Mouse (Mus musculus): Measurements from ENCODE around the gene Fut4. TPM values are rescaled to one million over a fixed set of nuclear protein-coding genes. Genes with fewer than 3 reads are reported as not detected.
"Not testable (repeated sequence)": the region's sequence is repeated elsewhere in the genome, so short reads cannot be mapped to it uniquely, and the experiment has no call there.

Fut4 gene
- polyA plus RNA-seq, 1 experiment from 2014 or later, result 1.7 TPM

DNA sequence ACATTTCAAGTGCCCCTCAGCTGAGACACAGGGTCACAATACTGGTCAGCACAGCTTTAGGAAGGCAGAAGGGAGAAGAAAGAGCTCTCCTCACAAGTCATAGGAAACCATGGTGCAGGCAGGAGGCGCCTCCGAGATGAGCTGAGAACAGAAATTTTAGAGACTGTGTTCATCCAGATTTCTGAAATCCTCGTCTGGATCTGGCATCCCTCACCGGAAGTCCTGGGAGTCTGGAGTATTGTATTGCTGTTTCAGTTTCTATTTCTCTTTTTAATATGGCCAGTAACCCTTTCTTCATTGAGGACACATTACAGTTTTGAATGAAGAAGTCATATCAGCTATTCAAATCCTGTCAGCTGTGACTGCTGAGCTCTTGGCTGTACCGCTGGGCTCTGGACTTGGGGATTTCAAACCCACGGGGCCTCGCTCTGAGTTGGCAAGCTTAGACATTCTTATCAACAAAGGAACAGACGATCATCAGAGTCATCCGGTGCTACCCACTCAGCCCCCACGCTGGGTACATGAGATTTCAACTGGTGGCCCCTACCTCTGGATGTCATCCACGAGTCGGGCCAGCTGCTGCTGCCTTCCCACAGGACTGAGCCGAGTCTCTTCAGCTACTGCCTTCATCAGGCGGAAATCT, 34.4 kb downstream of the Fut4 start:
- Histone ChIP-seq H3K9me3 (ENCODE audit: control insufficient read depth, low read length) (no peaks in the 10 kb centered on the region), H3K4me2 (no peak overlapping the region), H3K4me3 (ENCODE audit: low read depth, low read length) (no peak overlapping the region), H3K9ac (ENCODE audit: low read depth, low read length) (no peak overlapping the region), H3K27ac (ENCODE audit: low read depth, low read length) (no peak overlapping the region), H3K27me3 (replicated peaks; ENCODE audit: control insufficient read depth, insufficient read depth, low read length) (no peaks in the 10 kb centered on the region), H3K4me1 (replicated peaks; ENCODE audit: control insufficient read depth, insufficient read depth, low read length) (no peaks in the 10 kb centered on the region), H3K36me3 (ENCODE audit: control insufficient read depth, insufficient read depth, low read length) (no peaks in the 10 kb centered on the region)
- WGBS, result 47% methylated on average over 14 of the region's 14 CpGs
- DNase-seq (ENCODE audit: low spot score) (no peak), ATAC-seq (replicated peaks; ENCODE audit: low FRiP score) (no peak)

- H3K4me2 ChIP-seq, result no peak overlapping the region
- H3K27me3 ChIP-seq (replicated peaks; ENCODE audit: control insufficient read depth, insufficient read depth, low read length), result no peaks in the 10 kb centered on the region
- H3K4me1 ChIP-seq (replicated peaks; ENCODE audit: control insufficient read depth, insufficient read depth, low read length), result no peaks in the 10 kb centered on the region
- no peak overlapping the region for H3K4me3 ChIP-seq (ENCODE audit: low read depth, low read length)
- ATAC-seq (replicated peaks; ENCODE audit: low FRiP score) (no peak), DNase-seq (ENCODE audit: low spot score) (no peak)
- no peak overlapping the region for H3K27ac ChIP-seq (ENCODE audit: low read depth, low read length)
- H3K9ac ChIP-seq (ENCODE audit: low read depth, low read length), result no peak overlapping the region
- H3K36me3 ChIP-seq (ENCODE audit: control insufficient read depth, insufficient read depth, low read length), result no peaks in the 10 kb centered on the region
- WGBS, result 91% methylated on average over 15 of the region's 15 CpGs
- H3K9me3 ChIP-seq (ENCODE audit: control insufficient read depth, low read length), result no peaks in the 10 kb centered on the region
Observed at GRCm38 (mm10) chr9:14715258-14715657, 36.9 kb downstream of the Fut4 start.

DNA sequence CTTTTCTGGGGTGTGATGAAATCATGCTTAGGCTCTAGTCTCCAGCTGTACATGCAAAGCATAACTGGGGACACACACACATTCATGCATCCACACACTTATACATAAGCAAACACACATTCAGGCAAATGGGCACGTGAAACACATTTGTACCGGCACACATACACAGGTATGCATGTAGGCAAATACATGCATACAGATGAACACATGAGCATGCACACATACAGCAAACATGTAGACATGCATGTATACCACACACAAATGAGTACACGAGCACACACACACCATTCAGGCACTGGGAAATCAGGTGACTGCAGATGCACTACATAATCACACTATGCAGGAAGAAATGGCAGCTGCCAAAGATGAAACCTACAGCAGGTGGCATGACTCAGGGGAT, 41.3 kb downstream of the Fut4 start:
- 77% methylated on average over 3 of the region's 3 CpGs for WGBS
- H3K27me3 ChIP-seq (replicated peaks; ENCODE audit: control insufficient read depth, insufficient read depth, low read length), result no peaks in the 10 kb centered on the region
- ATAC-seq (replicated peaks; ENCODE audit: low FRiP score) (no peak), DNase-seq (ENCODE audit: low spot score) (no peak)
- no peaks in the 10 kb centered on the region for H3K36me3 ChIP-seq (ENCODE audit: control insufficient read depth, insufficient read depth, low read length)
- H3K4me1 ChIP-seq (replicated peaks; ENCODE audit: control insufficient read depth, insufficient read depth, low read length), result no peaks in the 10 kb centered on the region
- no peak overlapping the region for H3K4me3 ChIP-seq (ENCODE audit: low read depth, low read length)
- no peaks in the 10 kb centered on the region for H3K9me3 ChIP-seq (ENCODE audit: control insufficient read depth, low read length)
- no peak overlapping the region for H3K9ac ChIP-seq (ENCODE audit: low read depth, low read length)
- H3K27ac ChIP-seq (ENCODE audit: low read depth, low read length), result no peak overlapping the region
- no peak overlapping the region for H3K4me2 ChIP-seq

DNA sequence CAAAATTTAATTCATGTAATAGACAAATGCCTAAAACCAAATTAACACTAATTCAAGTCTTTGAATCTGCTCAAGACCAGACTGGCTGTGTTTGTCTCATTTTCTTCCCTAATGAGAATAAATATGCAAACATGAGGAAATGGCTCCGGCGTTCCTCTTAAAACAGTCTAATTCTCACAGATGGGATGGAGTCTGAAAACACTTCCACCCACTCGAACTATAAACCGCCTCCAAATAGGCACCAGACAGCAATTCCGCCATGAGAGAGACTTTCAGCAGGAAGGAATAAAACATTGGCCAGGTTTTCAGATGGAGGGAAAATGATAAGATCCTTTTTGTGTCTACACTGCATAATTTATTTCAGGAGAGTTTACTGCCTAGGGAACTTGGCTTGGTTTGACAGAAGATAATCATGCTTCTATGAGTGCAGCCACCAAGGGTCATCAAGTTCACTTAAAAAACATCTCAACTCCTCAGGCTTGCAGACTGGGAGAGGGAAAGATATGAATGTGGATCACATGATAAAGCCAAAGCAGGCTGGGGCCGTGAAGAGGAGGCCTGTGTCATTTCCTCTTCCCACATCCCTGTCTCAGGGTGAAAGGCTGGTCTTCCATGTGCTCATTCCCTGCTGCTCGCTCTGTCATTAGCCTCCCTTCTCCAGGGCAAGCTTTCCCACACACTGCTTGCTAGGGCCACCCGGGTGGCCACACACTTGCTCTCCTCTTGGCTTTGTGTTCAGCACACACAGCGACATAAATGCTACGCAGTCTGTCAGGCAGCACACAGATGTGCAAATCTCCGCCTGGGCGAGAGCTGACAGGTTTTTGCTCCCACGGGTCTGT, 46.7 kb downstream of the Fut4 start:
- 67% methylated on average over 13 of the region's 13 CpGs for WGBS

GRCm38 (mm10) chr9:14700795-14701194, 51.4 kb downstream of the Fut4 start:
- WGBS, result 75% methylated on average over 1 of the region's 1 CpGs
- not testable (repeated sequence) for H3K27ac ChIP-seq (ENCODE audit: low read depth, low read length); H3K4me1 ChIP-seq (replicated peaks; ENCODE audit: control insufficient read depth, insufficient read depth, low read length); H3K4me2 ChIP-seq; DNase-seq (ENCODE audit: low spot score); H3K27me3 ChIP-seq (replicated peaks; ENCODE audit: control insufficient read depth, insufficient read depth, low read length); H3K36me3 ChIP-seq (ENCODE audit: control insufficient read depth, insufficient read depth, low read length); H3K9ac ChIP-seq (ENCODE audit: low read depth, low read length); ATAC-seq (replicated peaks; ENCODE audit: low FRiP score); H3K9me3 ChIP-seq (ENCODE audit: control insufficient read depth, low read length); H3K4me3 ChIP-seq (ENCODE audit: low read depth, low read length)

More for the DNA sequence above, 46.7 kb downstream of the Fut4 start:
- Histone ChIP-seq H3K36me3 (ENCODE audit: control insufficient read depth, insufficient read depth, low read length) (no peaks in the 10 kb centered on the region), H3K9me3 (ENCODE audit: control insufficient read depth, low read length) (no peaks in the 10 kb centered on the region), H3K9ac (ENCODE audit: low read depth, low read length) (no peak overlapping the region), H3K27me3 (replicated peaks; ENCODE audit: control insufficient read depth, insufficient read depth, low read length) (no peaks in the 10 kb centered on the region), H3K4me2 (no peak overlapping the region), H3K4me3 (ENCODE audit: low read depth, low read length) (no peak overlapping the region), H3K27ac (ENCODE audit: low read depth, low read length) (no peak overlapping the region), H3K4me1 (replicated peaks; ENCODE audit: control insufficient read depth, insufficient read depth, low read length) (0 out of 2 replicates have a peak, but pooled peaks cover 2% of the 10 kb centered on the region)
- no peak for DNase-seq (ENCODE audit: low spot score)
- no peak for ATAC-seq (replicated peaks; ENCODE audit: low FRiP score)

- H3K4me3 ChIP-seq (ENCODE audit: low read depth, low read length), result no peak overlapping the region
- H3K9ac ChIP-seq (ENCODE audit: low read depth, low read length), result no peak overlapping the region
- no peak overlapping the region for H3K27ac ChIP-seq (ENCODE audit: low read depth, low read length)
- ATAC-seq (replicated peaks; ENCODE audit: low FRiP score) (no peak), DNase-seq (ENCODE audit: low spot score) (no peak)
- no peaks in the 10 kb centered on the region for H3K27me3 ChIP-seq (replicated peaks; ENCODE audit: control insufficient read depth, insufficient read depth, low read length)
- H3K9me3 ChIP-seq (ENCODE audit: control insufficient read depth, low read length), result no peaks in the 10 kb centered on the region
- H3K4me2 ChIP-seq, result no peak overlapping the region
- WGBS, result 38% methylated on average over 7 of the region's 7 CpGs
- no peaks in the 10 kb centered on the region for H3K36me3 ChIP-seq (ENCODE audit: control insufficient read depth, insufficient read depth, low read length)
- H3K4me1 ChIP-seq (replicated peaks; ENCODE audit: control insufficient read depth, insufficient read depth, low read length), result 0 out of 2 replicates have a peak, but pooled peaks cover 2% of the 10 kb centered on the region
Observed at GRCm38 (mm10) chr9:14699288-14699640, 52.9 kb downstream of the Fut4 start.

DNA sequence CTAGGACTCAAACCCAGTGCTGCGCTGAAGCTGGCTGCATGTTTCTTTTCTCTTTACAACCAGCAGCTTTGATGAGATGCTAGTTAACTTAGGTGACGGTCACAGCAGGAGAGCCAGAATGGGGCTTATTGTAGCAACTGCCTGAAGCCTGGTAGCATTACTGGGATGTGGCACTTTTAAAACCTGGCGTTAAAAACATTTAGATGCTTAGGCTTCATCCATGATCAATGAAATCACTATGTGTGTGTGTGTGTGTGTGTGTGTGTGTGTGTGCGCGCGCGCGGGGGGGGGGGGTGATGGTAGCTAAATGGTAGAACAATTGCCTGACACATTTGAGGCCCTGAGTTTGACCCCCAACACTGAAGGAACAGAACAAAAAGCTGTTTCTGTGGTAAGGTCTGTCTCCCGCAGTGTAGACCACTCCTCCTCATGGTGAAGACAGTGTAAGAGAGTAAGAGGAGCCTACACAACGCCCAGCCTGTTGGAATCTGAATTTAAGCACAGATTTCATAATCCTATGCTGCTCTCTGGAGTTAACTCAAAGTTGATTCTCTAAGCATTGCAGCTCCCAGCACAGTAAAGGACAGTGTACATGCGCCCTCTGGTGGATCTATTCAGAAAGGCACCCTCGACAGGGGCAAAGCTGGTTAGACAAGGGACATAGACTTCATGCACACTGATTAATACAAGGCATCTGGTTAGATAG, 53.5 kb downstream of the Fut4 start:
- Histone ChIP-seq H3K9me3 (ENCODE audit: control insufficient read depth, low read length) (no peaks in the 10 kb centered on the region), H3K4me2 (no peak overlapping the region), H3K36me3 (ENCODE audit: control insufficient read depth, insufficient read depth, low read length) (no peaks in the 10 kb centered on the region), H3K4me1 (replicated peaks; ENCODE audit: control insufficient read depth, insufficient read depth, low read length) (0 out of 2 replicates have a peak, but pooled peaks cover 2% of the 10 kb centered on the region), H3K4me3 (ENCODE audit: low read depth, low read length) (no peak overlapping the region), H3K27me3 (replicated peaks; ENCODE audit: control insufficient read depth, insufficient read depth, low read length) (no peaks in the 10 kb centered on the region), H3K27ac (ENCODE audit: low read depth, low read length) (no peak overlapping the region), H3K9ac (ENCODE audit: low read depth, low read length) (no peak overlapping the region)
- ATAC-seq (replicated peaks; ENCODE audit: low FRiP score), result peak; percentile 72
- 54% methylated on average over 12 of the region's 12 CpGs for WGBS
- peak; percentile 78 for DNase-seq (ENCODE audit: low spot score)
